Mouse (Mus musculus) heart, postnatal 36 days (tissue): ENCODE measurements at regions not wholly inside any gene's neighbourhood (a gene's known extent, or its start where the extent isn't known, plus 50 kb on each side); places are given as distances from the start of the nearest gene placed in this dataset.

Source experiments
- DNase-seq, 2 experiments: peaks; one replicate each; pipeline ENCODE4 v3.0.0; 2021 to 2022
- intact Hi-C: fragments of 180-260 bp; cut with DNase I; formaldehyde crosslinking; loops from one replicate; pipeline ENCODE4 v1.15.1; 2025

GRCm38 (mm10) chr1:121034761-121035393, 297.5 kb downstream of the Insig2 start:
- intact Hi-C loops, result no loop called here
- no peak for DNase-seq

GRCm38 (mm10) chr1:121046581-121046980, 285.8 kb downstream of the Insig2 start:
- intact Hi-C loops, result no loop called here

GRCm38 (mm10) chr1:121047406-121047805, 285.0 kb downstream of the Insig2 start:
- intact Hi-C loops, result no loop called here
- DNase-seq, result no peak

More at GRCm38 (mm10) chr1:121046581-121046980, 285.8 kb downstream of the Insig2 start:
- no peak for DNase-seq

- no peak for DNase-seq
- intact Hi-C loops, result loop anchor here (5.0 kb wide), 3 partner anchors 133 to 452 kb away; no protein-coding TSS in a partner anchor
Measured at GRCm38 (mm10) chr1:121049684-121050083, 282.7 kb downstream of the Insig2 start.

GRCm38 (mm10) chr1:121050695-121051495, 281.5 kb downstream of the Insig2 start:
- intact Hi-C loops, result loop anchor here (5.0 kb wide), 3 partner anchors 131 to 454 kb away; no protein-coding TSS in a partner anchor
- DNase-seq, result no peak

- intact Hi-C loops, result loop anchor here (5.0 kb wide), 3 partner anchors 131 to 454 kb away; no protein-coding TSS in a partner anchor
- DNase-seq, result no peak
Measured at GRCm38 (mm10) chr1:121051496-121052119, 280.8 kb downstream of the Insig2 start.

GRCm38 (mm10) chr1:121052120-121052501, 280.3 kb downstream of the Insig2 start:
- no peak for DNase-seq
- intact Hi-C loops, result loop anchor here (5.0 kb wide), 3 partner anchors 130 to 455 kb away; no protein-coding TSS in a partner anchor

GRCm38 (mm10) chr1:121053692-121054091, 278.7 kb downstream of the Insig2 start:
- DNase-seq, result peak; percentile 3 to 13
- intact Hi-C loops, result loop anchor here (5.0 kb wide), 3 partner anchors 129 to 456 kb away; no protein-coding TSS in a partner anchor

- intact Hi-C loops, result no loop called here
- no peak for DNase-seq
Measured at GRCm38 (mm10) chr1:121074569-121074968, 257.8 kb downstream of the Insig2 start.

GRCm38 (mm10) chr1:121082839-121083238, 249.6 kb downstream of the Insig2 start:
- intact Hi-C loops, result no loop called here
- DNase-seq, result no peak

- intact Hi-C loops, result no loop called here
- no peak for DNase-seq
Measured at GRCm38 (mm10) chr1:121085101-121085727, 247.2 kb downstream of the Insig2 start.

- DNase-seq, result no peak
- intact Hi-C loops, result no loop called here
Measured at GRCm38 (mm10) chr1:121087124-121087887, 245.1 kb downstream of the Insig2 start.

GRCm38 (mm10) chr1:121090628-121091027, 241.8 kb downstream of the Insig2 start:
- DNase-seq, result no peak
- intact Hi-C loops, result no loop called here

GRCm38 (mm10) chr1:121092870-121093269, 239.5 kb downstream of the Insig2 start:
- intact Hi-C loops, result no loop called here
- no peak for DNase-seq

GRCm38 (mm10) chr1:121096551-121097550, 235.5 kb downstream of the Insig2 start:
- intact Hi-C loops, result no loop called here
- DNase-seq, result peak; percentile 15 to 37

GRCm38 (mm10) chr1:121111776-121112344, 220.5 kb downstream of the Insig2 start:
- DNase-seq, result no peak
- intact Hi-C loops, result no loop called here

- DNase-seq, result no peak
- intact Hi-C loops, result no loop called here
Measured at GRCm38 (mm10) chr1:121112464-121112863, 219.9 kb downstream of the Insig2 start.

GRCm38 (mm10) chr1:121116626-121117025, 215.8 kb downstream of the Insig2 start:
- DNase-seq, result no peak
- intact Hi-C loops, result no loop called here
